Mouse (Mus musculus) G1E (cell line): ENCODE results near the gene Chkb.
A peak's percentile ranks its signal among the peaks of the same experiment; 100 is the strongest.

ENCODE experiments used
- CTCF ChIP-seq: IDR thresholded peaks from 2 replicates; pipeline ENCODE4 v1.5.1; 2012; ENCODE audit warnings: low read depth, low read length, inconsistent platforms, mixed read lengths
- GATA1 ChIP-seq: IDR thresholded peaks from 2 replicates; pipeline ENCODE4 v1.6.1; 2012; ENCODE audit warnings: borderline replicate concordance, low read length, inconsistent platforms, mixed read lengths
- GATA2 ChIP-seq: IDR thresholded peaks from 2 replicates; pipeline ENCODE4 v1.6.1; 2012; ENCODE audit warnings: low read depth, low read length, inconsistent platforms, borderline replicate concordance
- POLR2AphosphoS5 ChIP-seq: IDR thresholded peaks from 2 replicates; pipeline ENCODE4 v1.6.1; 2012; ENCODE audit warnings: low read depth, low read length, inconsistent platforms; ENCODE audit not compliant: insufficient replicate concordance
- TAL1 ChIP-seq: conservative IDR thresholded peaks from 2 replicates; pipeline ENCODE4 v1.6.1; 2012; ENCODE audit warnings: low read depth, low read length, inconsistent platforms, mixed read lengths

GRCm38 (mm10) chr15:89429352-89430221 lies at the start of gene Chkb, which contains the start of the genes C730034F03Rik and Gm44502:
- TF ChIP-seq CTCF = no peak
- TF ChIP-seq GATA1 = no peak
- no peak for TF ChIP-seq TAL1
- peak; percentile 78; the same call in 1 of the 2 replicates for TF ChIP-seq POLR2AphosphoS5
- TF ChIP-seq GATA2 = no peak
